Mouse (Mus musculus): ENCODE measurements at regions not wholly inside any gene's neighbourhood (a gene's known extent, or its start where the extent isn't known, plus 50 kb on each side); places are given as distances from the start of the nearest gene placed in this dataset.

DNA sequence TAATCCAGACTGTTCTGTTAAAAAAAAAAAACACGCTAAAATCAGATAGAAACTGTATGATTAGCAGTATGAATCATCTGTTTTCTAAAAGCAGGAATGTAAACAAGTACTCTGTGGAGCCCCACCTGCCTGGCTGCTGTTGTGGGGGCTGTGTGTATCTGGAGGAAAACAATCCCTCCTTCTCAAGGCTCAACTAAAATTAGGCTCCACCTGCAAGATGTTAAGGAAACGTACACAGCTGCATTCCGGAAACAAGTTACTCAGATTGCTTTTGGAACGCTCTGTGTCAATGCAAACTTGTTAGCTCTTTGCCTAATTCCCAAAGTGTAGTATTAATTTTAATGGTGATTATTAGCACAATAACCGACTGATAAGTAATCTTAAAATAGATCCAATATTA lies 96.3 kb upstream of the Adgrl2 start:
- ATAC-seq (ENCODE audit: poor library complexity, severe bottlenecking): no peak

- peak; percentile 70 for ATAC-seq (ENCODE audit: poor library complexity, severe bottlenecking)
Measured at GRCm38 (mm10) chr3:149086086-149086485, 95.7 kb upstream of the Adgrl2 start.

GRCm38 (mm10) chr3:149084861-149085598 lies 94.7 kb upstream of the Adgrl2 start:
- ATAC-seq (ENCODE audit: poor library complexity, severe bottlenecking): no peak

- ATAC-seq (ENCODE audit: poor library complexity, severe bottlenecking): peak; percentile 35
Measured at GRCm38 (mm10) chr3:149083391-149083790, 93.0 kb upstream of the Adgrl2 start.

- ATAC-seq (ENCODE audit: poor library complexity, severe bottlenecking): no peak
Measured at GRCm38 (mm10) chr3:149078881-149079280, 88.5 kb upstream of the Adgrl2 start.

DNA sequence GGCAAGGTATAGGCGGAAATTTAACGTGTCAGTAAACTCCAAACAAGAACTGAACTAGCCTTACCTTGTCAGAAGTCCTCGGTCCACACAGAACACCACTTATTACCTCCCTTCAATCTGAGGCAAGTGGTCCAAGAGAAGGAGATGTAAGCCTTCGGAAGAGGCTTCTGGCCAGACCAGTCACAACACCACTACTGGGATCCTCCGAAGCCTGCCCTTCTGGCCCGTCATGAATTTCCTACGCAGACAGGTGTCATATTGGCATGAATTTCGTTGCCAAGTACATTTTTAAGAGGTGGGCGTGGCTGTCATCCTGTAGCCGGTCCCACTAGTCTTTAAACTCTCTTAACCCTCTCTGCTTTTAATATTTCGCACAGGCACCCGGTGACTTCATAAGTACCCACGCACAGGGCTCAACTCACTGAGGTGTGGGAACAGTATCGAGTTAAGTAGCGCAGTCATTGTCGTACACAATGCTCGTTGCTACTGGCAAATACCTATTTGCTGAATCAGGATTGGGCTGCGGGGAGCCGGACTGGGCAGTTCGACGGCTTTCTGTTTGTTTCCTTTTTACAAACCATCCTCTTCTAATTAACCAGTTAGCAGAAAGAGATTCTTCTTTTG lies 86.7 kb upstream of the Adgrl2 start:
- peak; percentile 11; the same call in 1 of the 2 replicates for ATAC-seq (ENCODE audit: poor library complexity, severe bottlenecking)

DNA sequence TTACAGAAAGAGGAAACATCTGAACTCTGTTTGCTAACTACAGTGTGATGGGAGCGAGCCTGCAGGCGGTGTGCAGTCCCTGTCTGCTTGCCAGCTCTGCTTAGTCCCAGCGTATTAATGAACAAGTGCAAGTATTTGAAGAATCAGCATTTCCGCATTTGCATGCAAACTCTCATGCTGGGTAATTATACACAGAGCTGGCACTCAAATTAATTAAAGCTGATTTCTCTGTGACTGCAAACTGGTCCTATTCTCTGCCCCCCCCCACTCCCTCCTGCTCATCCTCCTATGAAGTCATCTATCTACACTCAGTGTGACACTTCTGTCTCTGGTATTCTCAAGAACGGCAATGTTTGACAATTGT lies 85.1 kb upstream of the Adgrl2 start:
- no peak for ATAC-seq (ENCODE audit: poor library complexity, severe bottlenecking)

DNA sequence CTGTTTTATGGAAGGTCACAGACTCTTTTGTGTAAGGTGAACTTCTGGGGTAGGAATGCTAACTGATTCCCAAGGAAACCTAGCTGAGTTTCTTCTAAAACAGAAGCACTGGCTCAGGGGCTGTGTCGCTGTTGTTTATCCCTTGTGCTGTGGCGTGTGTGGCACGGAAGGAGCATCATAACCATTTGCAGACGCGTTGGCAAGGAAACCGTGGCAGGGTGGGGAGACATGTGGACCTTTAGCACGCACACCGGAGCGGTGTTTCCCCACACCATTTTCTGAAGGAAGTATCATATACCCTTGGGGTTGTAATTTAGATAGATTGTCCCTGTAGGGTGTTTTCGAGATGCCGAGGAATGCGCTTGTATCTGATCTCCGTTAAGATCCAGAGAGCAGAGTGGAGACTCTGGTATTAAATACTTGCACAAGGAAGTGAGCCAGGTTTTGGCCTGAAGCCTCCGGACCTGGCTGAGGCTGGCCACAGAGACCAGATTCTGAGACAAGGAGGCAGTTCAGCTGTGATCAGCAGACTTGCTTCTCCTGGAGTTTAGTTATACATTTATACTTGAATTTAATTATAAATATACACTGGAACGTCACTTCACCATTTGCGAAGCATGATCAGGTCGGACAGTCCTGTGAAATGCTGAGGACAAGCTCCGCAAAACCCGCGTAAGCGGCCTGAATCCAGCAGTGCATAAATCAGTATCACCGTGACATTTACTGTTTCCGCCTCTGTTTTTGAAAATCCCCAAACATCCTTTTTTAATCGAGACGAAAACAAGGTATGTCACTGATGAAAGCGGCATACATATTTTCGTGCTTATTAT lies 84.5 kb upstream of the Adgrl2 start:
- ATAC-seq (ENCODE audit: poor library complexity, severe bottlenecking): no peak

DNA sequence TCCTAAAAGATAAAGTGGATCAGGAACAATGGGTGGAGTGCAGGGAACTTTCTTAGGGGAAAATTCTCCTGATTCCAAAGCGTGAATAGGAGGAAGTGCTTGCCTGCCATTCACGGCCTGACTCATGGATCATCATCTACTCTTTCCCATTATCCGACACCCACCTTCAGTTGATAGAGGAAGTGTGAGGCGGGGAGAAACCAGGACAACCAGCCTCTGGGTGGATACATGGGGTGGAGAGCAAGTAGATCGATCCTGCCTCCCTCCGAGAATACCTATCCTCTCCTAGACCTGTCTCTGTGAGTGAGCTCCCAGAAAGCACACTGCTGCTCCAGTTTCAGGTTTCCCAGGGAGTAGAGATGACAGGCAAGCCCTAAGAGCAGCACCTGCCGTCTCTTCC lies 79.8 kb upstream of the Adgrl2 start:
- no peak for ATAC-seq (ENCODE audit: poor library complexity, severe bottlenecking)

- no peak for ATAC-seq (ENCODE audit: poor library complexity, severe bottlenecking)
Measured at GRCm38 (mm10) chr3:149069436-149069835, 79.1 kb upstream of the Adgrl2 start.

DNA sequence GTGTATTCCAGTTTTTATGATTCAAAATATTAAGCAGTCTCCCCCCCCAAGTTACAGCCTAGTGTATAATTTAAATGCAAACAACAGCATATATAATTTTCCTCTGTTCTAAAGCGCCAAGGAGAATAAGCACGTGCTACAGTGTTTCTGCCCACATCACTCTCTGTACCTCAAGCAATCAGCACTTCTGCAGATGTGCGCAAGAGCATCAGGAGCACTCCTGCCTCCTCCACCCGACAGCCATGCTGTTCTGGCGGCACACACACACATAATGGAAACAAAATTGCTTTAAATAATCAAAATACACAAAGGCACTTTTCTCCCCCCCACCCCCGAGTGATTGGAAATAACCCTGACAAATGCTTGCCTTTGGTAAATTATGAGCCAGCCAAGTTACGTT lies 78.5 kb upstream of the Adgrl2 start:
- ATAC-seq (ENCODE audit: poor library complexity, severe bottlenecking): no peak

- ATAC-seq (ENCODE audit: poor library complexity, severe bottlenecking): no peak
Measured at GRCm38 (mm10) chr3:149067758-149068157, 77.4 kb upstream of the Adgrl2 start.

DNA sequence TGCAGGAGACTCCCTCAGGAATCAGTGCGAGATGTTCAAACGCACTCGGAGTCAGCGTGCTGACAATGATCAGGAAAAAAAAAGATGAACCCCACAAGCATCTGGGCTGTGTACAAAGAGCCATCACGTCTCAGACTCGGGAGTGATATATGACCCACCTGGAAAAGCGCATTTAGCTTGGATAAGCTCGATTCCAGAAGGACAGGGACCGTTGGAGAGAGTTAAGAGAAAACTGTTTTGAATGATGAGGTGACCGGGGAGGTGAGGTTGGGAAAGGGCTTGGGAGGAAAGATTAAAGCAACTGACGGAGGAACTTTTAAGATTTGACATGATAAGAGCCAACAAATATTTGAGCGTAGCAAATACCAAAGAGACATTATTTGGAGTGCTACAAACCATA lies 64.7 kb upstream of the Adgrl2 start:
- ATAC-seq (ENCODE audit: poor library complexity, severe bottlenecking): no peak

DNA sequence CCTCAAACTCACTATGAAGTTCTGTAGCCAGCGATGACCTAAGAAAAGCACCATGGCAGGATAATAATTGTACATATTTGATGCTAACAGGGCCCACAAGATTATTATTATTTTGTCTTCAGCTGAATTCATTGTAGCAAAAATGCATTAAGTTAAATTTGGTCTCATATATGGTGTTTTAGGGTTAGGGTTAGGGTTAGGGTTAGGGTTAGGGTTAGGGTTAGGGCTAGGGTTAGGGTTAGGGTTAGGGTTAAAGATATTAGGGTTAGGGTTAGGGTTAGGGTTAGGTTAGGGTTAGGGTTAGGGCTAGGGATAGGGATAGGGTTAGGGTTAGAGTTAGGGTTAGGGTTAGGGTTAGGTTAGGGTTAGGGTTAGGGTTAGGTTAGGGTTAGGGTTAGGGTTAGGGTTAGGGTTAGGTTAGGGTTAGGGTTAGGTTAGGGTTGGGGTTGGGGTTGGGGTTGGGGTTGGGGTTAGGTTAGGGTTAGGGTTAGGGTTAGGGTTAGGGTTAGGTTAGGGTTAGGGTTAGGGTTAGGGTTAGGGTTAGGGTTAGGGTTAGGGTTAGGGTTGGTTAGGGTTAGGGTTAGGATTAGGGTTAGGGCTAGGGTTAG lies 62.0 kb upstream of the Adgrl2 start:
- ATAC-seq (ENCODE audit: poor library complexity, severe bottlenecking): 0 out of 2 replicates have a peak, but pooled peaks have one; percentile 27

DNA sequence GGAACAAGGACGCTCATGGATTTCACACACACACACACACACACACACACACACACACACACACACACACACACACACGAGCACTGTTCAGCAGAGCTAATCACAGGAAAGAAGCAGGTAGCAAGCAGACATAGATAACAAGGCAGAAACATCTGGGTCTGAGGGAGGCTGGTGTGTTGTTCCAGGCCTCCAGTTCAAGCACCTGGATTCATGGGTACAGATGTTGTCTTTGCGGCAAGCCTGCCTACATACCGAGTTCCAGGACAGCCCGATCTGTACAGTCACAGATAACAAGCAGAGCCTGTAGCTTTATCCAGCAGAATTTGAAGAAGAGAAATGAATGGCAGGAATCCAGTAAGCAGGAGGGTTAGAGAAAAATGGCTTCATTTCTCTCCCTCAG lies 55.0 kb upstream of the Adgrl2 start:
- no peak for ATAC-seq (ENCODE audit: poor library complexity, severe bottlenecking)

GRCm38 (mm10) chr3:149043901-149044300 lies 53.5 kb upstream of the Adgrl2 start:
- no peak for ATAC-seq (ENCODE audit: poor library complexity, severe bottlenecking)

DNA sequence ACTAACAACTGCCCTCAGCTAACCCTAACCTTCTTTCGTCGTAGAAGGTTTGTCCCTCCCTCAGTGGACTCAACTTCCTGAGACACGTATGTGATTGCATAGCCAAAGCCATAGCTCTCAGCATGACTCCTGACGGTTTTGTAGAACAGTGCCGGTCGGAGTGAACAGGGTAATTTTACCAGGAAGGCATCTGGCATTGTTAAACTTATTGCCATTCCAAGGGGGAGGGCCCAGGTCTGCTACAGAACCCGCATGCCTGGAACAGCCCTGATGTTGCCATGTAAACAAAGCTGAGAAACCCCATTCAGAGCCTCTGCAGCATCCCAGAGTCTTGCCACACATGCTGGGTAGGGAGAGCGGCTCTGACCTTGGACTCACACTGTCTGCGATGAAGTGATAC lies 52.2 kb upstream of the Adgrl2 start:
- no peak for ATAC-seq (ENCODE audit: poor library complexity, severe bottlenecking)

DNA sequence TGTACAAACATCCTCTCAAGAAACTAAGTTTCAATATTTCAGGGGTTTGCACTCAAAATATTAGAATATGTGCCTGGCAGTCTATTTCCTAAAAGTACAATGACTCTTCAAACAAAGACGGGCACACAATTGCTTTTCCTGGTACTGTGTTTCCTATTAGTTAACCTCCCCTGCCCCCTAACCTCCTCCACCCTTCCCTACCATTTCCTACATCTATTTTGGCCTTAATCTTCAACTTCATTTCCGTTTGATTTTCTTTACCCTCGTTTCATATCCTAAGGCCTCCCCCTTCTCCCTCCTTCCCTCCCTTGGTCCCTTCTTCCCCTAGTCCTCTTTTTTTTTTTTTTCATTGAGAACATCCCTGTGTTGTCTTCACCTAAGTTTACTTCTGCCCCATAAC lies 50.8 kb upstream of the Adgrl2 start:
- ATAC-seq (ENCODE audit: poor library complexity, severe bottlenecking): no peak

All from megakaryocyte, adult 5-6 weeks (primary cell).